25 mouse cellular contexts compared by ENCODE assay signal in genomic region chr11:33198351-33199116, GRCm38 (mm10). TPM values are rescaled to one million over a fixed set of nuclear protein-coding genes. Genes with fewer than 3 reads are reported as not detected.
A peak's percentile ranks its signal among the peaks of the same experiment; 100 is the strongest.
DNase-seq lines count a peak whose midpoint lies in the region; ATAC-seq lines count a peak whose summit lies in the region.
"Had no signal": no experiment of that assay in that cellular context is flagged by ENCODE, and none has a peak within 500 bp of the region (broad histone marks: within the 10 kb centered on the region; RNA-seq: fewer than 3 reads in every experiment).

No protein-coding gene starts in this region.

- no peaks in the 10 kb centered on the region for H3K36me3 ChIP-seq in hindbrain, embryonic 11.5 days (ENCODE audit: control insufficient read depth, insufficient read depth, low read length)
- no peaks in the 10 kb centered on the region for H3K36me3 ChIP-seq in limb, embryonic 11.5 days (ENCODE audit: control insufficient read depth, insufficient read depth, low read length)
- H3K36me3 ChIP-seq: forebrain, embryonic 15.5 days; heart, embryonic 12.5 days; limb, embryonic 13.5 days; liver, embryonic 15.5 days had no signal

- peaks cover 20% of the 10 kb centered on the region for H3K4me1 ChIP-seq in hindbrain, embryonic 11.5 days (replicated peaks; ENCODE audit: control insufficient read depth, insufficient read depth, low read length)
- peaks cover 18% of the 10 kb centered on the region for H3K4me1 ChIP-seq in limb, embryonic 11.5 days (ENCODE audit: control insufficient read depth, insufficient read depth, low read length)

- H3K4me3 ChIP-seq in hindbrain, embryonic 11.5 days (ENCODE audit: low read depth, low read length): peak overlapping the region; percentile 6; the same call in 1 of the 2 replicates
- H3K4me3 ChIP-seq in limb, embryonic 11.5 days (ENCODE audit: low read depth, low read length): no peak overlapping the region
- H3K4me3 ChIP-seq: forebrain, embryonic 15.5 days; heart, embryonic 12.5 days; limb, embryonic 13.5 days; liver, embryonic 15.5 days; myocyte had no signal

- no peak overlapping the region; the same call in none of the 2 replicates for H3K4me2 ChIP-seq in hindbrain, embryonic 11.5 days (replicated peaks; ENCODE audit: low read depth, low read length)
- no peak overlapping the region for H3K4me2 ChIP-seq in limb, embryonic 11.5 days (ENCODE audit: low read depth, severe bottlenecking)
- H3K4me2 ChIP-seq: forebrain, embryonic 15.5 days; heart, embryonic 12.5 days; limb, embryonic 13.5 days; liver, embryonic 15.5 days had no signal

- 19% methylated on average over 22 of the region's 22 CpGs for WGBS in hindbrain, embryonic 11.5 days
- WGBS in limb, embryonic 11.5 days: 18% methylated on average over 22 of the region's 22 CpGs

- no peak overlapping the region for H3K27ac ChIP-seq in hindbrain, embryonic 11.5 days (ENCODE audit: low read depth, low read length)
- no peak overlapping the region for H3K27ac ChIP-seq in limb, embryonic 11.5 days (replicated peaks; ENCODE audit: low read depth, low read length)
- H3K27ac ChIP-seq: forebrain, embryonic 15.5 days; kidney, postnatal 0 days; limb, embryonic 13.5 days; liver, embryonic 15.5 days had no signal

- no peak overlapping the region for H3K9ac ChIP-seq in hindbrain, embryonic 11.5 days (ENCODE audit: low read depth, low read length)
- H3K9ac ChIP-seq in limb, embryonic 11.5 days (ENCODE audit: low read length): no peak overlapping the region
- H3K9ac ChIP-seq: forebrain, embryonic 15.5 days; heart, embryonic 12.5 days; limb, embryonic 13.5 days; liver, embryonic 15.5 days had no signal

- DNase-seq in embryo, embryonic 10.5 days (ENCODE audit: low spot score): peak; percentile 35
- DNase-seq in embryo, embryonic 10 days (ENCODE audit: low spot score): no peak
- DNase-seq in cerebellum, postnatal 36 days: peak; percentile 10 to 22
- peak; percentile 62 for DNase-seq in hindbrain, embryonic 11.5 days (ENCODE audit: low spot score)
- peak; percentile 40 for DNase-seq in limb, embryonic 11.5 days (ENCODE audit: low spot score)
- no peak for DNase-seq in lung, postnatal 25 days (ENCODE audit: low spot score)
- DNase-seq: adrenal gland, postnatal 25 days; lung, postnatal 10 days; right cerebral cortex, postnatal 25 days; thymus, postnatal 25 days had no signal

- H3K27me3 ChIP-seq in hindbrain, embryonic 11.5 days (ENCODE audit: control insufficient read depth, insufficient read depth, low read length): peaks cover 94% of the 10 kb centered on the region
- H3K27me3 ChIP-seq in limb, embryonic 11.5 days (ENCODE audit: control insufficient read depth, insufficient read depth, low read length): peaks cover 89% of the 10 kb centered on the region

- H3K9me3 ChIP-seq in hindbrain, embryonic 11.5 days (ENCODE audit: control insufficient read depth, low read length): no peaks in the 10 kb centered on the region
- H3K9me3 ChIP-seq in limb, embryonic 11.5 days (ENCODE audit: control insufficient read depth, low read length): no peaks in the 10 kb centered on the region; the same call in 1 of the 2 replicates
- H3K9me3 ChIP-seq: liver, embryonic 15.5 days had no signal

- no peak for ATAC-seq in hindbrain, embryonic 11.5 days (ENCODE audit: low FRiP score)
- ATAC-seq in limb, embryonic 11.5 days (ENCODE audit: insufficient number of reproducible peaks, low FRiP score, low TSS enrichment, low read depth): no peak
- no peak for ATAC-seq in CD4-positive, CD25-positive, alpha-beta regulatory T cell, adult 4 months
- no peak for ATAC-seq in megakaryocyte, adult 5-6 weeks (ENCODE audit: poor library complexity, severe bottlenecking)
- ATAC-seq: activated CD4-positive, CD25-positive, alpha-beta regulatory T cell, adult 4 months; forebrain, embryonic 15.5 days; intestine, postnatal 0 days; Patski had no signal

RNA-seq across cellular contexts. Expression of gene Tlx3, which starts 4.9 kb away (rescaled TPM):
- 12.9 and 19.0 TPM in 2 replicates for polyA plus RNA-seq in hindbrain, embryonic 11.5 days (2014; fragmentation: Nextera tagmentation; extraction: Ambion mirVana)
- polyA plus RNA-seq in limb, embryonic 11.5 days (2014; fragmentation: Nextera tagmentation; extraction: Ambion mirVana): not detected in 2 replicates
- polyA plus RNA-seq in CD4-positive, CD25-positive, alpha-beta regulatory T cell, adult 4 months (2017; shearing (Covaris generic)): not detected
- not detected in 2 replicates for total RNA-seq in megakaryocyte, adult 5-6 weeks (2015)
- not detected in 2 replicates for total RNA-seq in megakaryocyte, adult 5-6 weeks (2017)
- total RNA-seq: heart, postnatal 25 days; layer of hippocampus, adult 18-20 months had no signal
- polyA plus RNA-seq: activated CD4-positive, CD25-positive, alpha-beta regulatory T cell, adult 4 months; C2C12; gonadal fat pad, adult 2 months; heart, embryonic 12.5 days; intestine, postnatal 0 days; kidney, postnatal 0 days; limb, embryonic 13.5 days; liver, embryonic 15.5 days; myocyte had no signal

RNA-seq across cellular contexts. Expression of gene Npm1, which starts 35.5 kb away (rescaled TPM):
- 962 and 974 TPM in 2 replicates for polyA plus RNA-seq in hindbrain, embryonic 11.5 days (2014; fragmentation: Nextera tagmentation; extraction: Ambion mirVana)
- polyA plus RNA-seq in limb, embryonic 11.5 days (2014; fragmentation: Nextera tagmentation; extraction: Ambion mirVana): 1,519 and 1,530 TPM in 2 replicates
- 1,000 to 10,000 TPM; 1,268 to 1,417 TPM for polyA plus RNA-seq in CD4-positive, CD25-positive, alpha-beta regulatory T cell, adult 4 months (2017; shearing (Covaris generic))
- 717 and 796 TPM in 2 replicates for total RNA-seq in megakaryocyte, adult 5-6 weeks (2015)
- total RNA-seq in megakaryocyte, adult 5-6 weeks (2017): 1,083 and 1,097 TPM in 2 replicates

RNA-seq across cellular contexts. Expression of gene Fgf18, which starts 51.3 kb away (rescaled TPM):
- polyA plus RNA-seq in hindbrain, embryonic 11.5 days (2014; fragmentation: Nextera tagmentation; extraction: Ambion mirVana): 6.4 and 8.1 TPM in 2 replicates
- polyA plus RNA-seq in limb, embryonic 11.5 days (2014; fragmentation: Nextera tagmentation; extraction: Ambion mirVana): 12.7 and 16.8 TPM in 2 replicates
- polyA plus RNA-seq in CD4-positive, CD25-positive, alpha-beta regulatory T cell, adult 4 months (2017; shearing (Covaris generic)): not detected
- total RNA-seq in megakaryocyte, adult 5-6 weeks (2015): not detected in 2 replicates
- not detected in 2 replicates for total RNA-seq in megakaryocyte, adult 5-6 weeks (2017)
- polyA plus RNA-seq: activated CD4-positive, CD25-positive, alpha-beta regulatory T cell, adult 4 months had no signal

Comparison
In these comparisons a context has a peak if more than half of its experiments do, and no peak if none do; other contexts are left out.
1. DNase-seq: peak in embryo, embryonic 10.5 days (single experiment), cerebellum, postnatal 36 days (2 of 2), hindbrain, embryonic 11.5 days (single experiment) and limb, embryonic 11.5 days (single experiment); none in embryo, embryonic 10 days (single experiment) and lung, postnatal 25 days (single experiment).
2. RNA of gene Tlx3, which starts 4.9 kb away (polyA plus RNA-seq): 12.9 to 19.0 TPM in hindbrain, embryonic 11.5 days; not detected in limb, embryonic 11.5 days and not detected in CD4-positive, CD25-positive, alpha-beta regulatory T cell, adult 4 months; every median in the first group is over 10 times any median in the second.